Mouse (Mus musculus): ENCODE measurements around the gene Vamp8.

Gene Vamp8

GRCm38 (mm10) chr6:72389941-72390771 is at the start of gene Vamp8:
Gene Vamp8, minus strand, starts transcription at chr6:72390703.
- peak; percentile 86 for ATAC-seq (ENCODE audit: insufficient number of reproducible peaks, low FRiP score, low TSS enrichment)

GRCm38 (mm10) chr6:72439355-72440185 is 49.1 kb upstream of the Vamp8 start, which contains the start of gene Mat2a:
Gene Mat2a, minus strand, starts transcription at chr6:72439558.
- ATAC-seq (ENCODE audit: insufficient number of reproducible peaks, low FRiP score, low TSS enrichment) = peak; percentile 82

- ATAC-seq (ENCODE audit: insufficient number of reproducible peaks, low FRiP score, low TSS enrichment) = peak; percentile 43
Measured at GRCm38 (mm10) chr6:72438862-72439354, 48.4 kb upstream of the Vamp8 start.

GRCm38 (mm10) chr6:72438226-72438625 is 47.7 kb upstream of the Vamp8 start:
- no peak for ATAC-seq (ENCODE audit: insufficient number of reproducible peaks, low FRiP score, low TSS enrichment)

GRCm38 (mm10) chr6:72432153-72432552 is 41.6 kb upstream of the Vamp8 start:
- no peak for ATAC-seq (ENCODE audit: insufficient number of reproducible peaks, low FRiP score, low TSS enrichment)

GRCm38 (mm10) chr6:72430989-72431921 is 40.8 kb upstream of the Vamp8 start:
- no peak for ATAC-seq (ENCODE audit: insufficient number of reproducible peaks, low FRiP score, low TSS enrichment)

- no peak for ATAC-seq (ENCODE audit: insufficient number of reproducible peaks, low FRiP score, low TSS enrichment)
Measured at GRCm38 (mm10) chr6:72429061-72429842, 38.7 kb upstream of the Vamp8 start.

- no peak for ATAC-seq (ENCODE audit: insufficient number of reproducible peaks, low FRiP score, low TSS enrichment)
Measured at GRCm38 (mm10) chr6:72428036-72428435, 37.5 kb upstream of the Vamp8 start.

- ATAC-seq (ENCODE audit: insufficient number of reproducible peaks, low FRiP score, low TSS enrichment) = no peak
Measured at GRCm38 (mm10) chr6:72425646-72426045, 35.1 kb upstream of the Vamp8 start.

- no peak for ATAC-seq (ENCODE audit: insufficient number of reproducible peaks, low FRiP score, low TSS enrichment)
Measured at GRCm38 (mm10) chr6:72420901-72421300, 30.4 kb upstream of the Vamp8 start.

- ATAC-seq (ENCODE audit: insufficient number of reproducible peaks, low FRiP score, low TSS enrichment) = no peak
Measured at GRCm38 (mm10) chr6:72419806-72420205, 29.3 kb upstream of the Vamp8 start.

GRCm38 (mm10) chr6:72418279-72418678 is 27.8 kb upstream of the Vamp8 start:
- no peak for ATAC-seq (ENCODE audit: insufficient number of reproducible peaks, low FRiP score, low TSS enrichment)

- ATAC-seq (ENCODE audit: insufficient number of reproducible peaks, low FRiP score, low TSS enrichment) = no peak
Measured at GRCm38 (mm10) chr6:72415964-72416772, 25.7 kb upstream of the Vamp8 start.

- ATAC-seq (ENCODE audit: insufficient number of reproducible peaks, low FRiP score, low TSS enrichment) = no peak
Measured at GRCm38 (mm10) chr6:72415181-72415580, 24.7 kb upstream of the Vamp8 start.

GRCm38 (mm10) chr6:72414076-72414756 is 23.7 kb upstream of the Vamp8 start, which contains the start of gene Ggcx:
Gene Ggcx, plus strand, starts transcription at chr6:72414308.
- ATAC-seq (ENCODE audit: insufficient number of reproducible peaks, low FRiP score, low TSS enrichment) = peak; percentile 94

GRCm38 (mm10) chr6:72410518-72410917 is 20.0 kb upstream of the Vamp8 start:
- no peak for ATAC-seq (ENCODE audit: insufficient number of reproducible peaks, low FRiP score, low TSS enrichment)

GRCm38 (mm10) chr6:72410003-72410402 is 19.5 kb upstream of the Vamp8 start:
- ATAC-seq (ENCODE audit: insufficient number of reproducible peaks, low FRiP score, low TSS enrichment) = no peak

GRCm38 (mm10) chr6:72409567-72409966 is 19.1 kb upstream of the Vamp8 start:
- no peak for ATAC-seq (ENCODE audit: insufficient number of reproducible peaks, low FRiP score, low TSS enrichment)
